Mouse (Mus musculus) testis, adult 2 months (tissue): ENCODE results near the gene Rcvrn. TPM values are rescaled to one million over a fixed set of nuclear protein-coding genes. Genes with fewer than 3 reads are reported as not detected.

Experiments used
- H3K27ac ChIP-seq: fragments of 200-500 bp; 2 replicates; pipeline ENCODE4 v1.5.1; 2012; ENCODE audit warnings: low read depth, low read length; ENCODE audit not compliant: control insufficient read depth, insufficient read depth
- H3K27me3 ChIP-seq: fragments of 200-500 bp; 2 replicates; pipeline ENCODE4 v1.6.1; 2012; ENCODE audit warnings: mild to moderate bottlenecking, low read length, moderate library complexity; ENCODE audit not compliant: control insufficient read depth, insufficient read depth
- H3K36me3 ChIP-seq: fragments of 200-500 bp; 2 replicates; pipeline ENCODE4 v1.6.1; 2012; ENCODE audit warnings: mild to moderate bottlenecking, low read length; ENCODE audit not compliant: control insufficient read depth, insufficient read depth
- H3K4me1 ChIP-seq: fragments of 200-500 bp; 2 replicates; pipeline ENCODE4 v1.6.1; 2012; ENCODE audit warnings: low read length; ENCODE audit not compliant: control insufficient read depth, insufficient read depth
- H3K4me3 ChIP-seq: fragments of 200-500 bp; 2 replicates; pipeline ENCODE4 v1.5.1; 2012; ENCODE audit warnings: low read depth, mild to moderate bottlenecking, low read length, moderate library complexity, mixed read lengths; ENCODE audit not compliant: control insufficient read depth
- CTCF ChIP-seq: fragments of 200-500 bp; IDR thresholded peaks from 2 replicates; pipeline ENCODE4 v1.5.1; 2012; ENCODE audit warnings: low read depth, mild to moderate bottlenecking, inconsistent platforms, low read length, moderate library complexity; ENCODE audit not compliant: control insufficient read depth, insufficient read depth, insufficient replicate concordance
- POLR2A ChIP-seq: fragments of 200-500 bp; IDR thresholded peaks from 2 replicates; pipeline ENCODE4 v1.6.1; 2012; ENCODE audit warnings: low read depth, mild to moderate bottlenecking, inconsistent platforms, low read length, moderate library complexity; ENCODE audit not compliant: control insufficient read depth
- polyA plus RNA-seq: library from polyadenylated mRNA; depleted of rRNA; stranded (reverse); fragments of >200 nt; gene quantifications from 2 replicates; pipeline ENCODE4 v1.2.3, GENCODE M21; 2012

Gene Rcvrn
- polyA plus RNA-seq, 1 experiment: not detected

- no peak for TF ChIP-seq POLR2A
- no peak for TF ChIP-seq CTCF
- Histone ChIP-seq H3K27ac (no peak overlapping the region; the same call in 1 of the 2 replicates), H3K4me1 (no peaks in the 10 kb centered on the region), H3K36me3 (no peaks in the 10 kb centered on the region), H3K27me3 (no peaks in the 10 kb centered on the region), H3K4me3 (no peak overlapping the region)
Measured at GRCm38 (mm10) chr11:67652893-67653255, 42.3 kb upstream of the Rcvrn start.

- no peaks in the 10 kb centered on the region for H3K4me1 ChIP-seq
- TF ChIP-seq POLR2A (no peak), CTCF (no peak)
- H3K27me3 ChIP-seq: no peaks in the 10 kb centered on the region
- no peak overlapping the region for H3K4me3 ChIP-seq
- H3K36me3 ChIP-seq: no peaks in the 10 kb centered on the region
- H3K27ac ChIP-seq: no peak overlapping the region
Measured at GRCm38 (mm10) chr11:67653521-67654090, 41.5 kb upstream of the Rcvrn start.

GRCm38 (mm10) chr11:67654514-67654913 lies 40.6 kb upstream of the Rcvrn start:
- H3K4me3 ChIP-seq: no peak overlapping the region
- no peaks in the 10 kb centered on the region for H3K4me1 ChIP-seq
- no peak for TF ChIP-seq CTCF
- no peaks in the 10 kb centered on the region for H3K36me3 ChIP-seq
- no peak overlapping the region for H3K27ac ChIP-seq
- H3K27me3 ChIP-seq: no peaks in the 10 kb centered on the region

- TF ChIP-seq POLR2A (no peak), CTCF (no peak)
- H3K4me1 ChIP-seq: no peaks in the 10 kb centered on the region
- no peak overlapping the region for H3K4me3 ChIP-seq
- peak overlapping the region; percentile 46 for H3K27ac ChIP-seq
- H3K36me3 ChIP-seq: no peaks in the 10 kb centered on the region
- no peaks in the 10 kb centered on the region for H3K27me3 ChIP-seq
Measured at GRCm38 (mm10) chr11:67655236-67655959, 39.7 kb upstream of the Rcvrn start.

- no peak overlapping the region for H3K27ac ChIP-seq
- no peaks in the 10 kb centered on the region for H3K27me3 ChIP-seq
- H3K36me3 ChIP-seq: no peaks in the 10 kb centered on the region
- no peak overlapping the region for H3K4me3 ChIP-seq
- no peak for TF ChIP-seq POLR2A
- TF ChIP-seq CTCF: no peak
- no peaks in the 10 kb centered on the region for H3K4me1 ChIP-seq
Measured at GRCm38 (mm10) chr11:67656366-67656765, 38.8 kb upstream of the Rcvrn start.

- TF ChIP-seq CTCF: no peak
- no peak for TF ChIP-seq POLR2A
- Histone ChIP-seq H3K27ac (no peak overlapping the region), H3K4me3 (no peak overlapping the region), H3K36me3 (no peaks in the 10 kb centered on the region), H3K4me1 (no peaks in the 10 kb centered on the region), H3K27me3 (no peaks in the 10 kb centered on the region)
Measured at GRCm38 (mm10) chr11:67656811-67657210, 38.3 kb upstream of the Rcvrn start.

GRCm38 (mm10) chr11:67657685-67658382 lies 37.3 kb upstream of the Rcvrn start:
- Histone ChIP-seq H3K27me3 (no peaks in the 10 kb centered on the region), H3K36me3 (no peaks in the 10 kb centered on the region), H3K27ac (no peak overlapping the region), H3K4me3 (no peak overlapping the region), H3K4me1 (no peaks in the 10 kb centered on the region)
- TF ChIP-seq CTCF (peak; percentile 37; the same call in 1 of the 2 replicates), POLR2A (no peak)
